Mouse (Mus musculus) ES-Bruce4 (cell line): ENCODE data around the gene Celf2. TPM values are rescaled to one million over a fixed set of nuclear protein-coding genes. Genes with fewer than 3 reads are reported as not detected.

Experiments
- H3K27ac ChIP-seq: 2 replicates; pipeline ENCODE4 v1.5.1; 2012; ENCODE audit warnings: low read length, inconsistent platforms; ENCODE audit not compliant: insufficient read depth
- H3K27me3 ChIP-seq: 2 replicates; pipeline ENCODE4 v1.6.1; 2012; ENCODE audit warnings: mild to moderate bottlenecking, low read length, inconsistent platforms; ENCODE audit not compliant: control insufficient read depth, poor library complexity, insufficient read depth, severe bottlenecking
- H3K36me3 ChIP-seq: 2 replicates; pipeline ENCODE4 v1.6.1; 2012; ENCODE audit warnings: inconsistent platforms, mild to moderate bottlenecking, low read length, moderate library complexity; ENCODE audit not compliant: control insufficient read depth, poor library complexity, insufficient read depth, severe bottlenecking
- H3K4me1 ChIP-seq: one replicate; pipeline ENCODE4 v1.8.1; 2011; ENCODE audit warnings: low read length; ENCODE audit not compliant: control insufficient read depth, insufficient read depth
- H3K4me3 ChIP-seq: 2 replicates; pipeline ENCODE4 v1.5.1; 2011; ENCODE audit warnings: low read depth, mild to moderate bottlenecking, low read length
- H3K9ac ChIP-seq: 2 replicates; pipeline ENCODE4 v1.6.1; 2012; ENCODE audit warnings: low read depth, mild to moderate bottlenecking, inconsistent platforms; ENCODE audit not compliant: poor library complexity, severe bottlenecking
- H3K9me3 ChIP-seq: replicated peaks from 2 replicates; pipeline ENCODE4 v1.6.1; 2012; ENCODE audit warnings: mild to moderate bottlenecking, low read length, inconsistent platforms; ENCODE audit not compliant: control insufficient read depth, poor library complexity, insufficient read depth, severe bottlenecking
- CTCF ChIP-seq: IDR thresholded peaks from one replicate; pipeline ENCODE4 v1.8.1; 2011; ENCODE audit warnings: low read depth, low read length
- EP300 ChIP-seq: IDR thresholded peaks from 2 replicates; pipeline ENCODE4 v1.6.1; 2011; ENCODE audit warnings: low read depth, low read length; ENCODE audit not compliant: insufficient read depth
- POLR2A ChIP-seq: IDR thresholded peaks from one replicate; pipeline ENCODE4 v1.8.1; 2011; ENCODE audit warnings: low read length; ENCODE audit not compliant: insufficient read depth
- polyA plus RNA-seq: library from polyadenylated mRNA; stranded (reverse); fragments of >200 nt; gene quantifications from 2 replicates; pipeline ENCODE4 v1.2.4, GENCODE M21; 2011; ENCODE audit warnings: low read depth; ENCODE audit not compliant: missing spikeins, insufficient read depth, insufficient read length

The Celf2 gene
- polyA plus RNA-seq, 1 experiment: 10.6 TPM

DNA sequence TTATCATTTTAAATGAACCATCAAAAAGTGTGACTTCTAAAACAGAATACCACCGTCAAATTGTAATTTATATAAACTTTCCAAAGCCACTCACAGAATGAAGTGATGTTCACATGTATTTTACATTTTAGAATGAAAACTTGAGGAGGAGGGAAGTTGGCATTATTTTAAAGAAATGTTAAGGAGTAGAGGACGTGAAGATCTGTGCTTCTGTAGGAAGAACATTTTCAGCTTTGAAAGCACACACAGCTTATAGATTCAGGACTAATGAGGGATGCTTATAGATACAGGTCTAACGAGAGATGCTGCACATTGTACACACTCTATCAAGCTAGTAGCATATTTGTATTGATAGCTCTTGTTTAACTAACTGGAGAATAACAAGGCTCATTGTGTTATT is 254.0 kb downstream of the Celf2 start:
- H3K4me1 ChIP-seq: no peaks in the 10 kb centered on the region
- TF ChIP-seq CTCF: no peak
- no peak for TF ChIP-seq EP300
- TF ChIP-seq POLR2A: no peak
- no peak overlapping the region for H3K27ac ChIP-seq
- H3K36me3 ChIP-seq: no peaks in the 10 kb centered on the region
- no peaks in the 10 kb centered on the region for H3K27me3 ChIP-seq
- no peak overlapping the region for H3K4me3 ChIP-seq
- H3K9ac ChIP-seq: no peak overlapping the region
- no peaks in the 10 kb centered on the region for H3K9me3 ChIP-seq

DNA sequence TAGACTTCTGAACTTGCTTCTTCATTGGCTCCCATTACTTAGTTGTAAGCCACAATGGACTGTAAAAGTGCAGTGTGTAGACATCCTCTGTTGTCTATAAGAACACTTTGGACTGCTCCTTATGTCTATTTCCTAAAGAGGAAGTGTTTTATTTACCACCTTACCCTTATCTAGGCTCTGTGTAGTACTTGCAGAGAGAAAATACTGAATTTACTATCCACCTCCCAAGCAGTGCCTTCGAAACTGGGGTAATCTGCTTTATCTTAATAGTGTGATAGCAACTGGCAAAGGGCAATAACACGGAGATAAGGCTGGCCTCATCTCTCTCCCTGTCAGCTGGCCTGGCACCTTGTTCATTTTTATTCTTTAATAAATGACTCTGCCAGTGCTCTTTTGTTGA is 259.0 kb downstream of the Celf2 start:
- no peaks in the 10 kb centered on the region for H3K9me3 ChIP-seq
- H3K4me1 ChIP-seq: no peaks in the 10 kb centered on the region
- H3K27me3 ChIP-seq: no peaks in the 10 kb centered on the region
- H3K36me3 ChIP-seq: no peaks in the 10 kb centered on the region
- H3K9ac ChIP-seq: no peak overlapping the region
- H3K27ac ChIP-seq: no peak overlapping the region
- no peak overlapping the region for H3K4me3 ChIP-seq
- no peak for TF ChIP-seq CTCF
- no peak for TF ChIP-seq POLR2A
- no peak for TF ChIP-seq EP300

DNA sequence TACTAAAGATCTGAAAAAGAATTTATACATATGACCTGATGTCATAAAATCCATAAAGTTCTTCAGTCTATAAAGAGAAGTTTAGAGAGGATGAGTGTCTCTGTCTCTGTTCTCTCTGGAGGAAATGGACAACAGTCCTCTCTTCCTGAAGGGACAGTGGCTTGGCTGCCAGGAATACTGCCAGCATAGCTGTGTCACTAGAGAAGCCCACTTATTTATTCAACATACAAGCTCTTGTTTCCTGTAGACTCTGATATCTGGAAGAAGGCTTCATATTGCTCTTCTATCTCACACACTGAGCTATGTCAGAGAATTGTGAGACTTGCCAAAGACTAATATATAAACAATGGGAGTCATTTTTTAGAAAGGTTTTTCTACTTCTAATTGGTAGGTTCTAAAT is 260.4 kb downstream of the Celf2 start:
- no peaks in the 10 kb centered on the region for H3K36me3 ChIP-seq
- no peak overlapping the region for H3K4me3 ChIP-seq
- TF ChIP-seq POLR2A (no peak), EP300 (no peak), CTCF (no peak)
- H3K4me1 ChIP-seq: no peaks in the 10 kb centered on the region
- H3K27me3 ChIP-seq: no peaks in the 10 kb centered on the region
- H3K27ac ChIP-seq: no peak overlapping the region
- no peaks in the 10 kb centered on the region for H3K9me3 ChIP-seq
- no peak overlapping the region for H3K9ac ChIP-seq

DNA sequence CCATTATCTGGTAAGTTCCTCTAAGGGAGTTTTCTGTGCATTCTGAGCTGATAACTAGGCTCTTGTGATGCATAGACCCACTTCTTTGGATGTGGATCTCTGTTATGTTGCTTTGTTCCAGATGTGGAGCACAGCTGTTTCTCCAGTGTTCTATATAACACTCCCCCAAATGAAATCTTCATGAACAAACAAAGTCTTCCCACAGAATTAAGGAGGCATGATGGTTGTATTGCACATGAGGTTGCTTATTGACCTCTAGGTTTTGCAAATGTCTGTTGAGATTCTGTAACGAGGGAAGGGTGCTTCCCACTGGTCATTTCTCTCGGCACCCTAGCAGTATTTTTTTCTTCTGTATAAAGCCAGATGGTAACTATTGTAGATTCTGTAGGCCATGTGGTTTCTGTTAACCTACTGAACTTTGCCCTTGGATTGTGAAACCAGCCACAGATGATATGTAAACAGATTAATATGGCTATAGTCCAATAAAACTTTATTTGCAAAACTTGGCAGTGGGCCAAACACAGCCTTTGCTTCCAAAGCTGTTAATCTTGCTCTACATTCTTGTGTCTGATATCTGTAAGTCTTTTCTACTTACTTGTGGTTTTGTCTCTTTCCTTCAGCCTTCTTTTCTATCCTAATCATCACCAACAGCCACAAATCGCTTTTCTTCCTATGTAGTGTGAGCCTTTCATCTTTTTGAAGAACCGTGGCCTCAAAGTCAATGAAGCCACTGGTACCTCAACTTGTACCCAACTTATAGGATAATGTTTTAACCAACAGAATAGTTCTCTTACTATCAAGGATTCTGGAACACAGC is 263.2 kb downstream of the Celf2 start:
- TF ChIP-seq EP300 (no peak), POLR2A (no peak), CTCF (no peak)
- no peaks in the 10 kb centered on the region for H3K36me3 ChIP-seq
- no peak overlapping the region for H3K27ac ChIP-seq
- H3K9me3 ChIP-seq: no peaks in the 10 kb centered on the region
- no peaks in the 10 kb centered on the region for H3K4me1 ChIP-seq
- no peaks in the 10 kb centered on the region for H3K27me3 ChIP-seq
- no peak overlapping the region for H3K9ac ChIP-seq
- no peak overlapping the region for H3K4me3 ChIP-seq

DNA sequence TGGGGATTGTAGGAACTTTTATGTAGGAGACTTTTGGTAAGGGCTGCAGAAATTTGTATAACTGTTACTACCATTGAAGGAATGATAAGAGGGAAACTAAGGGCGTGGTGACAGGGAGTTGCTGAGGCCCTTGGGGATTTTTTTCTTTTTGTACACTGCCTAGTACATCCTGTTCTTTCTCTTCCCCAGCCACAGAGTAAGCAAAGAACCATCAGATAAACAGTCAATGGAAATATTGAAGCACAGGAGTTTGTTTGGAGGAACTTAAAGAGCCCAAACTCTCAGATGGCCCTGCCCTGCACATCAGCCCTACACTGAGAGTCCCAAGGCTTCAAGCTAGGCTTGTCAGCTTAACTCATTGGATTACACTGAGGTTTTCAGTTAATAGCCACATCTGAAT is 267.2 kb downstream of the Celf2 start:
- Histone ChIP-seq H3K36me3 (no peaks in the 10 kb centered on the region), H3K27ac (no peak overlapping the region), H3K9ac (no peak overlapping the region), H3K4me1 (no peaks in the 10 kb centered on the region), H3K9me3 (no peaks in the 10 kb centered on the region), H3K4me3 (no peak overlapping the region), H3K27me3 (no peaks in the 10 kb centered on the region)
- TF ChIP-seq CTCF: no peak

DNA sequence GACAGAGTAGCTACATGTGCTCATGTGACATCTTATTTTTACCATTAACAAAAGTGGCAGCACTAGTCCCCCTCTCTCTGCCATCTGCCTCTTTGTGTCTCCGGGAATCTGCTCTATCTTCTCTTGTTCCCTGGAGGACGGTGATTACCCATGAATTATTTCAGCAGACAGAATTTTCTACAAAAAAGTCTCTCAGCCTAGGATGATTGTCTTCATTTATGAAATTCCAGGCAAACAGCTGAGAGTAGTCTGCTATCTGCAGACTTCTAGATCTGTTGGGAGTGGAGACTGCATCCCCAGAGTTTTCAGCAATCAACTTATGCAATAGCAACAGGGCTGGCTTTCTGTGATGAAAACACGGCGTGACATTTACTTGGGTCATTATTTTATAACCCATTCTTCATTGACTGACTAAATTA is 267.8 kb downstream of the Celf2 start:
- H3K4me3 ChIP-seq: no peak overlapping the region
- no peaks in the 10 kb centered on the region for H3K9me3 ChIP-seq
- H3K9ac ChIP-seq: no peak overlapping the region
- H3K4me1 ChIP-seq: no peaks in the 10 kb centered on the region
- no peaks in the 10 kb centered on the region for H3K36me3 ChIP-seq
- H3K27me3 ChIP-seq: no peaks in the 10 kb centered on the region
- TF ChIP-seq POLR2A (no peak), EP300 (no peak)
- H3K27ac ChIP-seq: no peak overlapping the region
